Mouse (Mus musculus): ENCODE measurements at regions not wholly inside any gene's neighbourhood (a gene's known extent, or its start where the extent isn't known, plus 50 kb on each side); places are given as distances from the start of the nearest gene placed in this dataset.
A peak's percentile ranks its signal among the peaks of the same experiment; 100 is the strongest.

GRCm38 (mm10) chr5:103374162-103374561 is 50.8 kb upstream of the Ptpn13 start:
- DNase-seq (ENCODE audit: low spot score in 2 of 2) = no peak

- DNase-seq (ENCODE audit: low spot score in 2 of 2) = no peak
Observed at GRCm38 (mm10) chr5:103373089-103373488, 51.9 kb upstream of the Ptpn13 start.

DNA sequence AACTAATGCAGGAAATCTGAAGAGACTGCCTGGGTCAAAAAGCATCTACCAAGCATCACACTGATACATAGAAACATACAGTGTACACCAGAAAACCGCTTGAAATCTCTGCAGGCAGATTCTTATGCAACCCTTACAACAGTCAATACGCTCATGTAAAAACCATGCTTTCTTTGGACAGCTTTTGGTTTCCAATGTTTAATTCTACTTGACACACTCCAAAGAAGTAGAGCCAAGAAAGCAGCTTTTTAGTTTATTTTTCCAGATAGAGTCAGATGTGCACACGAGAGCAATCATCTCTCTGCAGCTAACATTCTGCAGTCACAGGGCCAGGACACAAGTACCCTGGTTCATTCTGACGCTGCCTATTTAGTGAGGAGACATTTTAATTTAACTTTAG is 54.5 kb upstream of the Ptpn13 start:
- no peak for DNase-seq (ENCODE audit: low spot score in 2 of 2)

GRCm38 (mm10) chr5:103368993-103369392 is 56.0 kb upstream of the Ptpn13 start:
- DNase-seq (ENCODE audit: low spot score in 2 of 2) = no peak

GRCm38 (mm10) chr5:103367201-103367671 is 57.8 kb upstream of the Ptpn13 start:
- DNase-seq (ENCODE audit: low spot score in 2 of 2) = no peak

GRCm38 (mm10) chr5:103365700-103366448 is 59.1 kb upstream of the Ptpn13 start:
- DNase-seq (ENCODE audit: low spot score in 2 of 2) = no peak

GRCm38 (mm10) chr5:103364791-103365699 is 59.9 kb upstream of the Ptpn13 start:
- DNase-seq (ENCODE audit: low spot score in 2 of 2) = peak in 1 of 2 experiments; percentile 11

GRCm38 (mm10) chr5:103360775-103361247 is 64.2 kb upstream of the Ptpn13 start:
- DNase-seq (ENCODE audit: low spot score in 2 of 2) = no peak

GRCm38 (mm10) chr5:103360360-103360759 is 64.6 kb upstream of the Ptpn13 start:
- no peak for DNase-seq (ENCODE audit: low spot score in 2 of 2)

DNA sequence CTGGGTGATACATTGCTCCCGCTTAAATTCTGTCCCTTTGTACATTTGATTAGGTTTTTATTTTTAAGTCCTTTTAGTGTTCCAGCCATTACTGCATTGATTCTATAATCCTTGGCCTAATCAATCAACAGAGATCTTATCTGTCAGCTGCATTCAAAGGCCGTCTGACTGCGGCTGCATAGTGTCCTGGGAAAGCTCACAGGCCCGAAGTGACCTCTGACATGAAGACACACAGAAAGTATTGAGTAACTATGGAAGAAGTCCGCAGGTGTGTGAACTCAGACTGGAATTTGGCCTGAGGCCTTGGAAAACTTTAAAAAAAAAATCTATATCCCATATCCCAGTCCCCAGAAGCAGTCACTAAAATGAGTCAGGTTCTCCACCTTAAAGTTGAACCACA is 67.4 kb upstream of the Ptpn13 start:
- no peak for DNase-seq (ENCODE audit: low spot score in 2 of 2)

- DNase-seq (ENCODE audit: low spot score in 2 of 2) = no peak
Observed at GRCm38 (mm10) chr5:103356500-103356899, 68.5 kb upstream of the Ptpn13 start.

GRCm38 (mm10) chr5:103355372-103356300 is 69.4 kb upstream of the Ptpn13 start:
- DNase-seq (ENCODE audit: low spot score in 2 of 2) = peak; percentile 28 to 45

DNA sequence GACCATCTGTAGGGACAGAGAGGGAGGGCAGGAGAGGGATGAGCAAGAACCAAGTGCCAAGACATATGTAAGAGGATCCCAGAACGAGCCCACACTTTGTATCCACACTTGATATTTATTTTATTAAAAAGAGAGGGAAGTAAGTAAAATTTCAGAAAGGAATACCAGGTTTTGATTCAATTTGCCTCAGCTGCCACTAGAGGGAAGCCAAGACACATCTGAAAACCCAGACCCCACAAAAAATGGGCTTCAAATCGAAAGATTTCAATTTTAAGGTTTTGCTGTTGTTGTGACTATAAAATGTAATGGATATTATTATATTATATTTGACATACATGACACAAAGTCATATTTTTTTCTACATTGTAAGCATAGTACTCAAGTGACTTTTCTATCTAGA is 81.1 kb upstream of the Ptpn13 start:
- no peak for DNase-seq (ENCODE audit: low spot score in 2 of 2)

- DNase-seq (ENCODE audit: low spot score in 2 of 2) = peak; percentile 66 to 75
Observed at GRCm38 (mm10) chr5:103341456-103341855, 83.5 kb upstream of the Ptpn13 start.

GRCm38 (mm10) chr5:103340626-103341025 is 84.4 kb upstream of the Ptpn13 start:
- DNase-seq (ENCODE audit: low spot score in 2 of 2) = no peak

DNA sequence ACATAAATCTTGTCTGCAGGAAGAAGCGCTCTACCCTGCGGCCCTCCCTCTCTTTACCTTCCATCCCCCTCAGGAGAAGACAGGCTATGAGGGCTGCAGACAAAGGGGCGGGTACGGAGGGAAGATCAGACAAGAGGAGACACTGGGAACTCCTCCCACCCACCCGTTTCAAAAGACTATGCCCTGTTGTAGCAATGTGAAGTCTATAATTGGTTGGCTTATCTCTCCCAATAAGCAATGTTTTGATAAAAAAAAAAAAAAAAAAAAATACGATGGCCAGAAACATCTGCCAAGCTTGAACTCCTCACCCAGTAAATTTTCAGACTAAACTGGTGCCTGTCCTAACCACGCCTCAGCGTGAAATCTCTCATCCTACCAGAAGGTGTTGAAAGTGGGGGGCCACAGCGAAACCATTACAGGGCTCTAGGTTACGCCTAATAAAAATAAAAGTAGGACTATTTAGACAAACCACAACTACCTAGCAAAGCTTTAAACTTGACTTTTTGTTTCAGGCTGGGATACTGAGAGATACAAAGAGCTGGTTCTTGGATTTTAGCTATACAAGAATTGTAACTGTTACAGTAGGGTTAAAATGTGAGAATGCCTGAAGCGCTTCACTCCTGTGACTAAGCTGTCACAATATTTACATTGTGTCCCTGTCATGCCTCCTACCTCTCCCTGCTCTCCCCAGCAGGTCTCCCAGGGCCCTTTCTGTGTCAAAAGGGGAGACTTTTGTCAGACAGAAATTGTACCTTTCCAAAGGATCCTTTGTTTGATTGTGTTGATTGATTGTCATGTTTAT is 88.1 kb upstream of the Ptpn13 start:
- DNase-seq (ENCODE audit: low spot score in 2 of 2) = no peak

DNA sequence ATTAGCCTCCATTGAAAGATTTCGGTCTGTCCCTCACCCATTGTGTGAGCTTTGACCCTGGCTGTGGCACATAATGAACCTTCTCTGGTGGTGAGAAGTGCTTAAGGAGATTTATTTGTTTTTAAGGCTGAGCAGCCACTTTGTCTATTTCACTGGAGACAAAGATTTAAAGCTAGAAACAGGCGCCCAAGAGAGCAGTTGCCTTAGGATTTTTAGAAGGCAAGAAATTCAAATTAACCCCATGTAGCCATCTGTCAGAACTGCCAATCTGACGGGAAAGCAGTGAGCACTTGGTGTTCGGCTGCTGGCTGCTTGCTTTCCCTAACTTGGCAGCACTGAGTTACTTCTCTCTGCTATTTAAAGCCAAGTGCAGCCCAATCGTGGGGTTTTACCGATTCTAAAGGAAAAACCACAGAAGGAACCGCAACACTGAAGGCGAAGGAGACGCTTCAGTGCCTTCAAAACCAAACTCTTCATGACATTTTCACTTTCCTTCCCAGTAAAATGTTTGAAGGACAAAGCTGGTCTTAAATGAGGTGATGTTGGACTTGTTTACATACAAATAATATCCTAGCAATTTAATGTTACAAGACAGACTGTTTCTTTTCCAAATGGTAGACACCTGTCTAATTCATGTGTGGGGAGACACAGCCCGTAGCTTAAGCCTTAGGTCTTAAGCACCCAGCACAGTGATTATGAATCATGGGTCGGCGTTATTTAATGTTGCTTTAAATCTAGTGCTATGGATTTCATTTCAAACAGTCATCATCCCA is 88.9 kb upstream of the Ptpn13 start:
- DNase-seq (ENCODE audit: low spot score in 2 of 2) = no peak

- DNase-seq (ENCODE audit: low spot score in 2 of 2) = no peak
Observed at GRCm38 (mm10) chr5:103326412-103326811, 98.6 kb upstream of the Ptpn13 start.

DNA sequence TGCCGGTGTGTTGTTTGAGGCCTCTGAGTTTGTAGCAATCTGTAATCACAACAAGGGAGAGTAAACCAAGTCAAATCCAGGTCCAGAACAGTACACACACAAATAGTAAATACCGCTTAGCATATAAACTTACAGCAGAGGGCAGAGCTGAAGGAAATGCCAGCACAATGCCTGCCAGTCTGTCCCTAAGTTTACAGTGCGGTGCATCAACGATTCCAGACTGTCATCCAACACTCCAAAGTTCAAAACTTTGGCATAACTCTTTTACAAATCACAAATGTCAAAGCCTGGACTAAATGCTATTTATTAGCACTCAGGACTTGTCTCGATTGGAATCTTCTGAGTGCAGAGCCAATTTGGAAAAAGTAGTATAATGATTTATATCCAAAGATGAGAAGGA is 104.7 kb upstream of the Ptpn13 start:
- no peak for DNase-seq (ENCODE audit: low spot score in 2 of 2)
